Mouse (Mus musculus) telencephalon, adult 2 months (tissue): ENCODE measurements at regions not wholly inside any gene's neighbourhood (a gene's known extent, or its start where the extent isn't known, plus 50 kb on each side); places are given as distances from the start of the nearest gene placed in this dataset.
A peak's percentile ranks its signal among the peaks of the same experiment; 100 is the strongest.

Experiments used
- DNase-seq: peaks from one replicate; pipeline ENCODE4 v3.0.0-alpha.2; 2011; ENCODE audit warnings: low read depth, low spot score

GRCm38 (mm10) chr12:32488578-32488892 lies 110.0 kb downstream of the Ccdc71l start:
- no peak for DNase-seq

- DNase-seq = no peak
Observed at GRCm38 (mm10) chr12:32489415-32490139, 111.1 kb downstream of the Ccdc71l start.

GRCm38 (mm10) chr12:32504196-32504595 lies 125.7 kb downstream of the Ccdc71l start:
- no peak for DNase-seq

GRCm38 (mm10) chr12:32508671-32509070 lies 130.2 kb downstream of the Ccdc71l start:
- DNase-seq = no peak

- DNase-seq = no peak
Observed at GRCm38 (mm10) chr12:32525586-32525985, 147.1 kb downstream of the Ccdc71l start.

GRCm38 (mm10) chr12:32531216-32531615 lies 152.7 kb downstream of the Ccdc71l start:
- DNase-seq = no peak

- no peak for DNase-seq
Observed at GRCm38 (mm10) chr12:32533641-32534040, 155.1 kb downstream of the Ccdc71l start.

- DNase-seq = no peak
Observed at GRCm38 (mm10) chr12:32545466-32545865, 167.0 kb downstream of the Ccdc71l start.

- no peak for DNase-seq
Observed at GRCm38 (mm10) chr12:32546356-32546755, 167.9 kb downstream of the Ccdc71l start.

- DNase-seq = no peak
Observed at GRCm38 (mm10) chr12:32553793-32554192, 175.3 kb downstream of the Ccdc71l start.

- DNase-seq = no peak
Observed at GRCm38 (mm10) chr12:32567777-32568176, 189.3 kb downstream of the Ccdc71l start.

- DNase-seq = no peak
Observed at GRCm38 (mm10) chr12:32581304-32581703, 202.8 kb downstream of the Ccdc71l start.

GRCm38 (mm10) chr12:32602131-32602815 lies 217.1 kb upstream of the Nampt start:
- DNase-seq = peak; percentile 21

- DNase-seq = no peak
Observed at GRCm38 (mm10) chr12:32605353-32605752, 214.0 kb upstream of the Nampt start.

- no peak for DNase-seq
Observed at GRCm38 (mm10) chr12:32615000-32615399, 204.3 kb upstream of the Nampt start.

GRCm38 (mm10) chr12:32616086-32616485 lies 203.3 kb upstream of the Nampt start:
- DNase-seq = no peak

GRCm38 (mm10) chr12:32617031-32617430 lies 202.3 kb upstream of the Nampt start:
- no peak for DNase-seq

- DNase-seq = no peak
Observed at GRCm38 (mm10) chr12:32619830-32620229, 199.5 kb upstream of the Nampt start.

GRCm38 (mm10) chr12:32621739-32622138 lies 197.6 kb upstream of the Nampt start:
- DNase-seq = no peak

GRCm38 (mm10) chr12:32628552-32628951 lies 190.8 kb upstream of the Nampt start:
- no peak for DNase-seq

GRCm38 (mm10) chr12:32632935-32633334 lies 186.4 kb upstream of the Nampt start:
- DNase-seq = peak; percentile 10

GRCm38 (mm10) chr12:32635055-32635454 lies 184.3 kb upstream of the Nampt start:
- no peak for DNase-seq

- peak; percentile 57 for DNase-seq
Observed at GRCm38 (mm10) chr12:32637400-32638100, 181.8 kb upstream of the Nampt start.
